Mouse (Mus musculus): ENCODE results near the gene Polr2l.

DNA sequence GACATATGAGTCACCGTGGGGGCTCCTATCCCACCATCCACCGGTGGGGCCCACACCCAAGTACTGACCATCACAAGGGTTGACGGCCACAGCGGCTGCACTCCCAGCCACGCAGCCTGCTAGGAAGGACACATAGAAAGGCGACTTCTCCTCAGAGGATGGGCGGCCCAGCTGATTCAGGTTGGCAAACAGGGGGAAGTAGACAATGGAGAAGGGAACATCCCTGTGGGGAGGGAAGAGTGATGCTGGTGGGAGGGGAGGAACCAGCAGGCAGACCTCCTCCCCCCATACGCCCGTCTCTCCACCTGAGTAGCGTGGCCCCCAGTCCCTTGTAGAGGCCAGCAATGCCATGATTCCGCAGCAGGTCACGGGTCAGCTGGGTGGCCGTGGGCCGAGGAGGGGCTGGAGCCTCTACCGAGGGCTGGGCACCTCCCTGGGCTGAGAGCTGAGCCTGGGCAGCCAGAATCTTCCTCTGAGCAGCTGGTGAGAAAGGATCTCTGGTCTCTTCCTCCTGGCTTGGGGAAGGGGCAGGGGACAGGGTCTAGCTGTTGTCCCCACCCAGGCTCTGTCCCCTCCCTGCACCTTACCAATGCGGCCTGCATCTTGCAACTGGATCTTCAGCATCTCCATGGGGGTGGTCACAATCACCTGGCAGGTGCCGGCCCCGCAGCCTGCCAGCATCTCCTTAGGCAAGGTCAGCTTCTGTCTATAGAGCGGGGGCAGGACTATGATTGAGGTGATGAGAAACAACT lies 43.3 kb downstream of the Polr2l start:
- no peak for TF ChIP-seq EP300 (IDR thresholded peaks at IDR 0.05; ENCODE audit: insufficient read depth, low read depth, low read length)
- no peak for TF ChIP-seq POLR2A (IDR thresholded peaks at IDR 0.05; ENCODE audit: insufficient read depth, low read length)
- no peak for TF ChIP-seq CTCF (IDR thresholded peaks at IDR 0.05; ENCODE audit: low read depth, low read length)

All from ES-Bruce4 (cell line).